Mouse (Mus musculus) neural tube, embryonic 13.5 days (tissue): ENCODE data around the gene Ccpg1. TPM values are rescaled to one million over a fixed set of nuclear protein-coding genes. Genes with fewer than 3 reads are reported as not detected.

ENCODE experiments used
- ATAC-seq: fragments of 200-750 bp; cut with Nextera tagmentation; 2 replicates; pipeline ENCODE4 v1.8.0; 2017; ENCODE audit warnings: low read depth, mild to moderate bottlenecking, moderate TSS enrichment, moderate library complexity
- H3K27ac ChIP-seq: fragments of 300-500 bp; sonication (generic); replicated peaks from 2 replicates; pipeline ENCODE4 v1.5.1; 2015; ENCODE audit warnings: moderate library complexity, mild to moderate bottlenecking, inconsistent platforms
- H3K27me3 ChIP-seq: fragments of 300-500 bp; sonication (generic); 2 replicates; pipeline ENCODE4 v1.6.1; 2015; ENCODE audit warnings: mild to moderate bottlenecking, inconsistent platforms
- H3K36me3 ChIP-seq: fragments of 300-500 bp; sonication (generic); 2 replicates; pipeline ENCODE4 v1.6.1; 2015; ENCODE audit warnings: mild to moderate bottlenecking, inconsistent platforms
- H3K4me1 ChIP-seq: fragments of 300-500 bp; sonication (generic); replicated peaks from 2 replicates; pipeline ENCODE4 v1.6.1; 2015; ENCODE audit warnings: inconsistent platforms
- H3K4me2 ChIP-seq: fragments of 300-500 bp; sonication (generic); 2 replicates; pipeline ENCODE4 v1.6.1; 2015; ENCODE audit warnings: inconsistent platforms, mild to moderate bottlenecking, moderate library complexity
- H3K4me3 ChIP-seq: fragments of 300-500 bp; sonication (generic); 2 replicates; pipeline ENCODE4 v1.5.1; 2015; ENCODE audit warnings: mild to moderate bottlenecking, inconsistent platforms
- H3K9ac ChIP-seq: fragments of 300-500 bp; sonication (generic); 2 replicates; pipeline ENCODE4 v1.6.1; 2015; ENCODE audit warnings: moderate library complexity, mild to moderate bottlenecking, inconsistent platforms
- H3K9me3 ChIP-seq: fragments of 300-500 bp; sonication (generic); 2 replicates; pipeline ENCODE4 v1.6.1; 2016; ENCODE audit warnings: inconsistent platforms
- WGBS: fragments of 180-500 bp; shearing (Covaris S2); methylation state at CpG from one replicate; pipeline ENCODE4 v1.1.7; 2015; 5-methylcytosine and 5-hydroxymethylcytosine counted together
- polyA plus RNA-seq: library from polyadenylated mRNA; unstranded; fragments of >200 nt; fragmentation: Nextera tagmentation; extraction: Ambion mirVana; gene quantifications from 2 replicates; pipeline ENCODE4 v1.2.1, GENCODE M21; 2015

Gene Ccpg1
- polyA plus RNA-seq, 1 experiment from 2014 or later, result 45.9 TPM

GRCm38 (mm10) chr9:73030443-73030842, 45.2 kb downstream of the Ccpg1 start:
- Histone ChIP-seq H3K4me1 (no peaks in the 10 kb centered on the region), H3K4me3 (no peak overlapping the region), H3K27me3 (no peaks in the 10 kb centered on the region), H3K4me2 (no peak overlapping the region), H3K9ac (no peak overlapping the region), H3K9me3 (no peaks in the 10 kb centered on the region), H3K36me3 (peaks cover 52% of the 10 kb centered on the region), H3K27ac (no peak overlapping the region)
- 98% methylated on average over 1 of the region's 1 CpGs for WGBS
- no peak for ATAC-seq

GRCm38 (mm10) chr9:73031421-73031820, 46.2 kb downstream of the Ccpg1 start:
- Histone ChIP-seq H3K27me3 (no peaks in the 10 kb centered on the region), H3K27ac (no peak overlapping the region), H3K9me3 (no peaks in the 10 kb centered on the region), H3K9ac (no peak overlapping the region), H3K36me3 (peaks cover 55% of the 10 kb centered on the region), H3K4me3 (no peak overlapping the region), H3K4me1 (no peaks in the 10 kb centered on the region), H3K4me2 (no peak overlapping the region)
- 73% methylated on average over 4 of the region's 4 CpGs for WGBS
- ATAC-seq, result no peak

GRCm38 (mm10) chr9:73033406-73033805, 48.2 kb downstream of the Ccpg1 start:
- no peak overlapping the region for H3K9ac ChIP-seq
- ATAC-seq, result no peak
- peaks cover 55% of the 10 kb centered on the region for H3K36me3 ChIP-seq

GRCm38 (mm10) chr9:73039222-73039945, 54.2 kb downstream of the Ccpg1 start:
- Histone ChIP-seq H3K9me3 (no peaks in the 10 kb centered on the region), H3K4me3 (peak overlapping the region; percentile 80), H3K9ac (peak overlapping the region; percentile 86), H3K27ac (peak overlapping the region; percentile 85), H3K36me3 (peaks cover 5% of the 10 kb centered on the region; the same call in 1 of the 2 replicates), H3K4me1 (peaks cover 25% of the 10 kb centered on the region), H3K4me2 (peak overlapping the region; percentile 86), H3K27me3 (no peaks in the 10 kb centered on the region)
- ATAC-seq, result peak; percentile 92
- under 1% methylated on average over 49 of the region's 49 CpGs for WGBS

More at GRCm38 (mm10) chr9:73033406-73033805, 48.2 kb downstream of the Ccpg1 start:
- H3K9me3 ChIP-seq, result no peaks in the 10 kb centered on the region
- WGBS, result 98% methylated on average over 1 of the region's 1 CpGs
- H3K4me1 ChIP-seq, result peaks cover 3% of the 10 kb centered on the region; the same call in 1 of the 2 replicates
- H3K27me3 ChIP-seq, result no peaks in the 10 kb centered on the region
- no peak overlapping the region for H3K4me3 ChIP-seq
- H3K27ac ChIP-seq, result no peak overlapping the region
- no peak overlapping the region for H3K4me2 ChIP-seq

- H3K4me1 ChIP-seq, result peaks cover 32% of the 10 kb centered on the region
- WGBS, result 32% methylated on average over 6 of the region's 6 CpGs
- no peaks in the 10 kb centered on the region for H3K9me3 ChIP-seq
- H3K36me3 ChIP-seq, result 0 out of 2 replicates have a peak, but pooled peaks cover 4% of the 10 kb centered on the region
- peak within 1 kb of the TSS; percentile 86 for H3K9ac ChIP-seq
- peak within 1 kb of the TSS; percentile 85 for H3K27ac ChIP-seq
- H3K4me3 ChIP-seq, result peak within 1 kb of the TSS; percentile 80
- H3K4me2 ChIP-seq, result peak within 1 kb of the TSS; percentile 86
- ATAC-seq, result no peak
- no peaks in the 10 kb centered on the region for H3K27me3 ChIP-seq
Measured at GRCm38 (mm10) chr9:73040080-73040479, 54.9 kb downstream of the Ccpg1 start, which contains the start of gene Pigb. Gene Pigb (minus strand): TSS chr9:73040378.

- WGBS, result 1% methylated on average over 41 of the region's 41 CpGs
- H3K27ac ChIP-seq, result 0 out of 2 replicates have a peak within 1 kb of the TSS, but pooled peaks have one; percentile 7
- H3K4me2 ChIP-seq, result peak within 1 kb of the TSS; percentile 87
Measured at GRCm38 (mm10) chr9:73044146-73045079, 59.2 kb downstream of the Ccpg1 start, which contains the start of gene Rab27a. Gene Rab27a (plus strand): TSS chr9:73044854.

GRCm38 (mm10) chr9:73045204-73045603, 60.0 kb downstream of the Ccpg1 start:
- 9% methylated on average over 7 of the region's 7 CpGs for WGBS
- no peaks in the 10 kb centered on the region for H3K36me3 ChIP-seq
- H3K4me2 ChIP-seq, result peak overlapping the region; percentile 87
- H3K9ac ChIP-seq, result peak overlapping the region; percentile 74
- peaks cover 24% of the 10 kb centered on the region for H3K4me1 ChIP-seq
- no peak for ATAC-seq
- no peak overlapping the region for H3K27ac ChIP-seq
- no peaks in the 10 kb centered on the region; the same call in 1 of the 2 replicates for H3K27me3 ChIP-seq
- H3K9me3 ChIP-seq, result no peaks in the 10 kb centered on the region
- H3K4me3 ChIP-seq, result peak overlapping the region; percentile 45

More at GRCm38 (mm10) chr9:73044146-73045079, 59.2 kb downstream of the Ccpg1 start, which contains the start of gene Rab27a:
- no peaks in the 10 kb centered on the region for H3K36me3 ChIP-seq
- no peaks in the 10 kb centered on the region for H3K9me3 ChIP-seq
- peak within 1 kb of the TSS; percentile 45 for H3K4me3 ChIP-seq
- peaks cover 27% of the 10 kb centered on the region for H3K4me1 ChIP-seq
- peak; percentile 57 for ATAC-seq
- no peaks in the 10 kb centered on the region; the same call in 1 of the 2 replicates for H3K27me3 ChIP-seq
- H3K9ac ChIP-seq, result peak within 1 kb of the TSS; percentile 74

- H3K27me3 ChIP-seq, result no peaks in the 10 kb centered on the region; the same call in 1 of the 2 replicates
- WGBS, result 70% methylated on average over 10 of the region's 10 CpGs
- no peaks in the 10 kb centered on the region for H3K9me3 ChIP-seq
- H3K36me3 ChIP-seq, result no peaks in the 10 kb centered on the region
- ATAC-seq, result no peak
- peak overlapping the region; percentile 87 for H3K4me2 ChIP-seq
- peak overlapping the region; percentile 45; the same call in 1 of the 2 replicates for H3K4me3 ChIP-seq
- no peak overlapping the region for H3K27ac ChIP-seq
- peaks cover 19% of the 10 kb centered on the region for H3K4me1 ChIP-seq
- H3K9ac ChIP-seq, result 0 out of 2 replicates have a peak overlapping the region, but pooled peaks have one; percentile 74
Measured at GRCm38 (mm10) chr9:73045711-73046110, 60.5 kb downstream of the Ccpg1 start.

GRCm38 (mm10) chr9:73047906-73048305, 62.7 kb downstream of the Ccpg1 start:
- Histone ChIP-seq H3K9me3 (no peaks in the 10 kb centered on the region), H3K27me3 (no peaks in the 10 kb centered on the region; the same call in 1 of the 2 replicates), H3K36me3 (no peaks in the 10 kb centered on the region), H3K4me3 (no peak overlapping the region), H3K9ac (no peak overlapping the region), H3K27ac (no peak overlapping the region), H3K4me2 (no peak overlapping the region), H3K4me1 (peaks cover 17% of the 10 kb centered on the region)
- 85% methylated on average over 2 of the region's 2 CpGs for WGBS
- ATAC-seq, result no peak

- no peak overlapping the region for H3K4me3 ChIP-seq
- WGBS, result 20% methylated on average over 4 of the region's 4 CpGs
- no peaks in the 10 kb centered on the region; the same call in 1 of the 2 replicates for H3K27me3 ChIP-seq
- H3K27ac ChIP-seq, result no peak overlapping the region
- ATAC-seq, result no peak
- H3K9me3 ChIP-seq, result no peaks in the 10 kb centered on the region
- no peak overlapping the region for H3K4me2 ChIP-seq
- peaks cover 16% of the 10 kb centered on the region for H3K4me1 ChIP-seq
- no peak overlapping the region for H3K9ac ChIP-seq
- H3K36me3 ChIP-seq, result no peaks in the 10 kb centered on the region
Measured at GRCm38 (mm10) chr9:73048927-73049326, 63.7 kb downstream of the Ccpg1 start.

GRCm38 (mm10) chr9:73049833-73050232, 64.6 kb downstream of the Ccpg1 start:
- ATAC-seq, result no peak
- Histone ChIP-seq H3K9ac (no peak overlapping the region), H3K4me1 (peaks cover 7% of the 10 kb centered on the region), H3K27ac (no peak overlapping the region), H3K9me3 (no peaks in the 10 kb centered on the region), H3K4me2 (no peak overlapping the region), H3K36me3 (no peaks in the 10 kb centered on the region), H3K27me3 (no peaks in the 10 kb centered on the region; the same call in 1 of the 2 replicates), H3K4me3 (no peak overlapping the region)
- WGBS, result 61% methylated on average over 5 of the region's 5 CpGs
